Mouse (Mus musculus) megakaryocyte progenitor cell, adult 5-6 weeks (primary cell): Measurements from ENCODE around the gene Zfp850. TPM values are rescaled to one million over a fixed set of nuclear protein-coding genes. Genes with fewer than 3 reads are reported as not detected.
"Not testable (repeated sequence)": the region's sequence is repeated elsewhere in the genome, so short reads cannot be mapped to it uniquely, and the experiment has no call there.

ENCODE experiments used
- ATAC-seq: replicated peaks from 2 replicates; pipeline ENCODE4 v1.8.0; 2016; ENCODE audit warnings: mild to moderate bottlenecking, moderate TSS enrichment, inconsistent platforms; ENCODE audit not compliant: poor library complexity
- total RNA-seq, 2 experiments: library from RNA; stranded (forward) in 1 of 2; stranded (reverse) in 1 of 2; fragments of 157-497, 149-512 nt in 1 of 2; fragments of 200-1000 nt in 1 of 2; gene quantifications; 2 replicates each; pipeline versions ENCODE4 v1.2.3 to v1.2.4; 2015 to 2017

The Zfp850 gene
- total RNA-seq (2015) (6.0 and 7.8 TPM in 2 replicates), total RNA-seq (2017) (5.4 and 13.1 TPM in 2 replicates)

DNA sequence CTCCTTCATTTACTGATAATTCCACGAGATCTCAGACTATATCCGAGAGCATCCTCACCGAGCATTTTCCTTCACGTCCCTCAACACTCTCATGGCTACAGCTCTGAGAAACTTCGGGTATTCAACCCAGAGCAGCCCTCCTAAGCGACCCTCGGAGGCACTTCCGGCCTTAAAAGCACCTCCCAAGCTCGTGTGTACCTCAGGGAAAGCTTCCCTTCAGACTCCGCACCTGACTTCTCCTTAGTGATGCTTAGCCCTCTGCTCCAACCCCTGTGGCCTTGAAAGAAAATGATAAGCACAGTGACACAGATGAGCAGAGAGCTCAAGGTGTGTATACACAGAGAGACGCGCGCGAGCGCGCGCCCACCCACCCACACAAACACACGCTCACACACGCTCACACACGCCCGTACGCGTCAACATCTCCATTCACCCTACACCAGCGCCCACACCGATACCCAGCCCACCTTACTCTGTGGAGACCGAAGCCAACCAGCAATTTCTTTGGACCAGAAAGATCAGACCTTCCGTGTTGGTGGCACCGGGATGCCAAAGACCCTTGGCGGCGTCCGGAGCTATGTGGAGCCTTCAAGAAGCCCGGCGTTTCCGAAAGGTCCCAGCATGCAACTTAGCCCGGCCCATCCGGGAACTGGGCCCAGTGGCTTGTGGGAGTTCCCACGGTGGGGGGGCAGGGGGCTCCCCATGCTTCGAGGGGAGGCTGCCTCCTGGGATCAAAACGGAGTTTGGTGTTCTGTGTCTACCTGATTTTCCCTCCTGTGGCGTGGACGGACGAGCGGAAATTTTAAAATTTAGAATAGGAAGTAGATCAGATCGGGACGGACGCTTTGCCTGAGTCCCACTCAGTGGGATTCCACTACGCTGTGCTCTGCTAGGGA is at the start of gene Zfp850:
Gene Zfp850 (minus strand): TSS at position 567 of the 896 bp plus-strand sequence.
- ATAC-seq, result peak; percentile 95

DNA sequence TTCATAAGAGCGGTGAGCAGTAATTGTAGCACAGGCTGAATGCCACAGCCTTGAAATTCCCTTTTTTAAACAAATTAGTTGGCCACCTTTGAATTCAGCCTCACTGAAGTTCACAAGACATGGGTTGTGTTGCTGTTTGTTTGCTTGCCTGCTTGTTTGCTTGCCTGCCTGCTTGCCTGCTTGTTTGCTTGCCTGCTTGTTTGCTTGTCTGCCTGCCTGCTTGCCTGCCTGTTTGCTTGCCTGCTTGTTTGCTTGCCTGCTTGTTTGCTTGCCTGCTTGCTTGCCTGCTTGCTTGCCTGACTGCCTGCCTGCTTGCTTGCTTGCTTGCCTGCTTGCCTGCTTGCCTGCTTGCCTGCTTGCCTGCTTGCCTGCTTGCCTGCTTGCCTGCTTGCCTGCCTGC is 46.1 kb upstream of the Zfp850 start:
- ATAC-seq, result no peak

DNA sequence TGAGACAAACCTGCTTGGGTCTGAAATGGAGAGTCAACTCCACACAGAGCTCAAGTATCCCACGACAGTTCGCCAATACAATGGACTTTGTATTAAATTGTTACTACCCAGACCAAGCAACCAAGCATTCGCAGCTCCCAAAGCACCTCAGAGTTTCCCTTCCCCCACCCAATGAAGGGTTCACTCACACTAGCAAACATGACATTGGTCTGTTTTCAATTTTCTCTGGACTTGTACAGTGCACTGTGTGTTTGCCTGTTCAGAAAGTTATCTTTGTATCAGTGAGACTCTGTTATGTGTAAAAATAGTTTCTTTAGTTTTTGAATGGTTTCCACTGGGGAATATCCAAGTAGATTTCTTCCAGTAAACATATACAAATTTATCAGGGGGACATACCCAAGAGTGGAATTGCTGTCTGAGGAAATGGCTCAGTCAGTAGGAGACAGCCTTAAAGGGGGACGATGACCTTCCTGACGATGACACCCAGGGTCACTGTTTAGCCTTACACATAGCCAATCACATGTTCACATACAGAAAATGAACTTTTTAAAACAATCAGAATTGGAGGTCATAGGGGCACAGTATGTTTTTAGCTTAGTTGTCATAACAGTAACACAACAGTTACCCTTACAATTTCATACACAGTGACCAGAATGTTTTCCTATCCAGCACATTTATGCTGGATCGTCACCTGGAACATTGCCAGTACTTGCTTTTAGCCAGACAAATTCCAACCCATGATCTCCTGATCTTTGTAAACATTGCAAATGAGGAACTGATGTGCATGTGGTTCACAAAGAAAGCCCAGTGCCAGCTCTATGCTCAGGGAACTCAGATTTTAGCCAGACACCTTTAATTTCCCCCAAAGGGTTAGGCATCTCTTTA is 39.4 kb upstream of the Zfp850 start:
- no peak for ATAC-seq

DNA sequence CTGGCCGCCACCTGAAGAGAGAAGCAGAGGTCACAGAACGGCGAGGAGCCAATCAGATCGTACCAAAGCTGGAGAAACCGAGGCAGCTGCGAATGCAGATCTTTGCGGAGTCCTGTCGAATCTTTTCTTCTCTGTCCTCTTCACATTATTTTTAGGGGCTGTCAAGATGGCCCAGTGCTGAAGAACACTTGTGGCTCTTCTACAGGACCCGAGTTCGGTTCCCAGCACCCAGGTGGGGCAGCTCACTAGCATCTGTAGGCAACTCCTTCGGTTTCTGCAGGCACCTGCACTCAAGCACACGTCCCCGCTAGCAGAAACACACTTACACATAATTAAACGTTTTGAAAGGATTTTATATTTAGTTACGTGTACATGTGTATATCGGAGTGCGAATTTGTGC is 36.7 kb upstream of the Zfp850 start:
- no peak for ATAC-seq

DNA sequence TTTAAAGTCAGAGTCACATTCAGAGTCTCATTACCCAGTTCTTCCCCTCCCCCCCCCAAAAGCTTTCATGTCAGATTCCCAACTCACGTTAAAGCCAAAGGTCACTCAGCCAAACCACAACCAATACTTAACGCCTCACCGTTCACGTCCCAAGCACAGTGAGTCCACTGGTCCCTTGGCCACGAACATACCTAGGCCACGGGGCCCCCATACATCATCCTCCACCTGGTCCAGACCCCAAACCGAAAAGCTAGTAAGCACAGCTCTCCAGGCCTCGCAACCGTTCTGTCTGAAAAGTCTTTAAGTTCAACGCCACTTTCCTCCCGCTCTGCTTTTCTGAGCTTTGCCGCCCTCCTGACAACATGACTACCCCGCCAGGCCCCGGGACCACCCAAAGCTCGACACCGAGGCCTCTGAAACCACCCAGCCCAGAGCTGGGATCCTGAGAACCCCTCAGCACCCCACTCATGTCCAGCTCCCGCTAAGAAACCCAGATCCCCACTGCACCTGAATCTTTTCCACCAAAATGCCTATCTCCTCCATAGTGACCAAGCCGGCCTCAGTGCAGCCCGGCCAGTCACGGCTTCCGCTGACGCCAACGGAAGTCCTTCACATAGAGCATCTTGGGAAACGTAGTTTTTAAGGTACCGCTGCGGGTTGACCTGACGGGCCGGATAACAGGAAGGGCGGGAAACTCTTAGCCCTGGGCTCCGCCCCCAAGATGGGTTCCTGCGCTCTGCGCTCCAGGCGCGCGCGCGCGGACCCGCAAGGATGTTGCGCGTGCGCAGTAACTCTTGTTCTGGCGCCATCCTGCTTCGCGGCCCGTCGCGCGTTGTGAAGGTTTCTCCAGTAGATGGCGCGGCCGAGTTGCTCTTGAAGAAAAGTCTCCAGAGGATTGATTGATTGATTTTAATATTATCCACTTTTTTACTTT is 35.8 kb upstream of the Zfp850 start, which contains the start of gene Psmc4:
Gene Psmc4 (minus strand): TSS at position 626 of the 934 bp plus-strand sequence.
- peak; percentile 99 for ATAC-seq

DNA sequence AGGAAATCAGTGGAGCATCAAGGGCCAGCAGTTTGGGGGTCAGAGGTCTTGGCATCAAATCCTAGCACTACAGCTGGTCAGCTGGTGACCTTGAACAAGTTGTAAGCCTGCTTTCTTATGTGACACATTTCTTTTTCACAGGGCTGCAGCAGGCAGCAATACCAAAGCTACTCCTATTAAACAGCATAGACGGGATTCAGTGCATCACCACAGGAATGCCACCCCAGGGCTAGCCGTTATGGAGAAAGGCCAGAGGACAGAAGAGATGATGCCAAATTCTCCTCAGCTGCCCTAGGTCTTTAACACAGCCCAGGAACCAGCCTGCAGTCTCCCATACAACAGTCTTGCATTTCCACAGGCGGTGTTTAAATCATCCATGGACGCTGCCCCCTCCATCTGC is 30.6 kb upstream of the Zfp850 start:
- ATAC-seq, result no peak

DNA sequence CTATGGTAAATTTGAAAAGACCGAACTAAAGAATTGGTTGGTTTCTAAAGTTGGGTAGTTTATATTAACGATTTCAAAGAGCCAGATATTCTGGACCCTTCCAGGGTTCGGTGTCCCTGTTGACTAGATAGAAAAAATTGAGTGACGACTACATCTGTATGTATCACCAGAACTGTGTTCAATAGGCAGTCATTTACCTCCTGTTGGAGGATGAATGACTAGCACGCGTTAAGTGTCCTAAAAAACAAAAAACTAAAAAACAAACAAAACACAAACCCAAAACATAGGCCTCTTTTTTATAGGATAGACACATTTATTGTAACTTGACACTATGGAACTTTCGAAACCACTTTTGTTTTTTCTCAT is 513 bp upstream of the Zfp850 start:
- peak; percentile 32; the same call in 1 of the 2 replicates for ATAC-seq

DNA sequence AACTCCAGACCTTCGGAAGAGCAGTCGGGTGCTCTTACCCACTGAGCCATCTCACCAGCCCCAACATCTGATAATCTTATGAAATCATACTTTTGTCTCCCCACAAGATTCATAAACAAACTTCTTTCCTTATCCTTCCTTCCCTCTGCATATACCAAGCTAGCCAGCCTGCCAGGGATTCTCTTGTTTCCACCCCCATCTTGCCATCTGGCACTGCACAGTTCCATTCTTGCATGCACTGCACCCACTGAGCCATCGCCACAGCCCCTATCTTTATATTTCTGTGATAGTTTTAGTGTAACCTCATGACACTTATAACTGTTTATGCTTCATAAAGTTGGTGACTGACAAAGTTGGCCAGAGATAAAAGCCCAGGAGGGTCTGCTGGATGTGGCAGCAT is 3.6 kb downstream of the Zfp850 start:
- ATAC-seq, result no peak

DNA sequence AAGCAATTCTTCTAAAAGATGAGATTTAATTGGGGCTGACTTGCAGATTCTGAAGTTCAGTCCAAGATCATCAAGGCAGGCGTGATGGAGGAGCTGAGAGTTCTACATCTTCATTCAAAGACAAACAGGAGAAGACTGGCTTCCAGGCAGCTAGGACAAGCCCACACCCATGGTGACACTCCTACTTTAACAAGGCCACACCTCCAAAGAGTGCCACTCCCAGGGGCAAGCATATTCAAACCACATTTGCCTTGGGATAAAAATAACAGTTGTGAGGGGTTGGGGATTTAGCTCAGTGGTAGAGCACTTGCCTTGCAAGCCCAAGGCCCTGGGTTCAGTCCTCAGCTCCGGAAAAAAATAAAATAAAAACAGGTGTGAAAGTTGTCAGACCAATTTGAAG is 31.7 kb downstream of the Zfp850 start:
- no peak for ATAC-seq

DNA sequence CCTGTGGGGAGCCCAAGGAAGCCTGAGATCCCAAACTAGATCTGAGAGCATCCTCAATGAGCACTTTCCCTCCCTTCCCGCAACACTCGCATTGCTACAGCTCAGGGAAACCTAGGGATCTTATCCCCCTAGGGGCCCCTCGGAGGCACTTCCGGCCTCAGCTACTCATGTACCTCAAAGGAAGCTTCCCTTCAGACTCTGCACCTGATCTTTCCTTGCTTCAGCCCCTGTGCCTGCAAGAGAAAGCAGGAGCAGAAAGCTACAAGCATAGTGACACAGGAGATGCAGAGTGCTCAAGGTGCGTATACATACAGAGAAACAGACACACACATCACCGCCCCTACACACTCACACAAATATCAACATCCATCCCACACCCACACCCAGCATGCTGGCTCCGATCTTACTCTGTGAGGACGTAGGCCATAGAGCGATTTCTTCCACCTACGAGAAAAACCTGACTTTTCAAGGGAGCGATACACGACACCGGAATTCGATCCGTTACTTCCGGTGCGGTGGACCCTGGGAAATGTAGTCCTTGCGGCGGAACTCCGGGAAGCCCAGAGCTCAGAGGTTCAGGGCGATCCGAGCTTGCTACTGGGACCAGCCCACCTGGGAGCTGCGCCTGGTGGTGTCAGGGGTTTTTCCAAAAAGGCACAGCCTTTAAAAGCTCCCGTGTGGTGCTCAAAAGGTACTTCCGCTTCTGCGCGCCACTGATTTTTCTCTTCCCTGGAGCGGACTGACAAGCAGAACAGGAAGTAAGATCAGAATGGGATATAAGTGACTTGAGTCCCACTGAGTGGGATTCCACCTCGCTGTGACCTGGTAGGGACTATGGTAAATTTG is 35.0 kb downstream of the Zfp850 start, which contains the start of gene Zfp780b:
Gene Zfp780b (minus strand): TSS at position 489 of the 846 bp plus-strand sequence.
- peak; percentile 93 for ATAC-seq

DNA sequence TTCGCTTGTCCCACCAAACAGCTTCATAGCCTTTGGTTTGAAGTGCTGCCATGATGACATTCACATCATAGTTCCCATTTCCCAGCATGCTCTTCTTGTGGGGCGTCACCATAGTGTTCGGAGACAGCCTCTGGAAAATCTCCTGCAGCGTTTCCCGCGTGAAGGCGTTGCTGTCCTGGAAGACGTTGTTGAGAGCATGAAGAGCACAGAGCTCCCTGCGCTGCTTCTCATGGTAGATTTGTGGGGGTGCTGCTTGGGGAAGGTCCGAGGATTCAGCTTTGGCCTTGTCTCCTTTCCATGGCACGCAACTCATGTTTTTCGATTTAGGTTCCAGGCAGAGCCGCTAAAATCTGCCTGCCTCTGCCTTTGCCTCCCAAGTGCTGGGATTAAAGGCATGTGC is 64.5 kb downstream of the Zfp850 start:
- ATAC-seq, result not testable (repeated sequence)

DNA sequence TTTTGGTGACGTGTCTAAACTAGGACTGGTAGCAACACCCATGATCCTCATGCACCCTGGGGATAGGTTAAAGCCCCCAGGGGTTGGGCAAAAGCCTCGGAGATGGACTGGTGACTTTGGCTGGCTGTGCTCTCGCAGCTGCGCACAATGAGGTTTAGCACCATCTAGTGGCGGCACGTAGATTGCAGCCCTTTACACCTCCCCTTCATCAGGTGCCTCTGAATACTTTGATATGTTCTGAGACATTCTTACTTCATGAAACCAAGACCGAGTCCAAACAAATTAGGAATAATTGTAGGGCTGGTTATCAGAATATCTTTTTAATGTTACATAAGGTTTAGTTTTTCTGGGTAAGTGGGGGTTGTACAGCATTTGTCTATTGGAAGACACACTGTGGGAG is 72.0 kb downstream of the Zfp850 start:
- 0 out of 2 replicates have a peak, but pooled peaks have one; percentile 37 for ATAC-seq

Other genes starting within 250 kb of the Zfp850 start
- 6.1 and 6.3 TPM in 2 replicates for gene Zfp626, start 206.9 kb downstream of the Zfp850 start, total RNA-seq (2015)
- gene Zfp626, start 206.9 kb downstream of the Zfp850 start, total RNA-seq (2017), result 6.4 and 6.7 TPM in 2 replicates
- 4.9 and 5.8 TPM in 2 replicates for gene Zfp59, start 175.5 kb downstream of the Zfp850 start, total RNA-seq (2015)
- gene Zfp59, start 175.5 kb downstream of the Zfp850 start, total RNA-seq (2017), result 5.8 and 7.4 TPM in 2 replicates
- gene Zfp607a, start 156.6 kb downstream of the Zfp850 start, total RNA-seq (2015), result 6.5 and 7.9 TPM in 2 replicates
- 8.4 and 9.0 TPM in 2 replicates for gene Zfp607a, start 156.6 kb downstream of the Zfp850 start, total RNA-seq (2017)
- gene Zfp974, start 84.7 kb downstream of the Zfp850 start, total RNA-seq (2015), result 0.59 and 2.4 TPM in 2 replicates
- 0.58 and 3.3 TPM in 2 replicates for gene Zfp974, start 84.7 kb downstream of the Zfp850 start, total RNA-seq (2017)
- gene Zfp780b, start 34.9 kb downstream of the Zfp850 start, total RNA-seq (2015), result 12.9 and 17.9 TPM in 2 replicates
- 11.4 and 14.4 TPM in 2 replicates for gene Zfp780b, start 34.9 kb downstream of the Zfp850 start, total RNA-seq (2017)
- 151 and 170 TPM in 2 replicates for gene Psmc4, start 36.0 kb upstream of the Zfp850 start, total RNA-seq (2015)
- 142 and 166 TPM in 2 replicates for gene Psmc4, start 36.0 kb upstream of the Zfp850 start, total RNA-seq (2017)
- not detected in 2 replicates for gene Fcgbp, start 57.1 kb upstream of the Zfp850 start, total RNA-seq (2015)
- gene Fcgbp, start 57.1 kb upstream of the Zfp850 start, total RNA-seq (2017), result not detected in 2 replicates
- gene 9530053A07Rik, start 115.4 kb upstream of the Zfp850 start, total RNA-seq (2015), result not detected in 2 replicates
- not detected in 2 replicates for gene 9530053A07Rik, start 115.4 kb upstream of the Zfp850 start, total RNA-seq (2017)
- 164 and 172 TPM in 2 replicates for gene Fbl, start 155.6 kb upstream of the Zfp850 start, total RNA-seq (2015)
- 207 and 270 TPM in 2 replicates for gene Fbl, start 155.6 kb upstream of the Zfp850 start, total RNA-seq (2017)
- 1.2 and 2.1 TPM in 2 replicates for gene Dyrk1b, start 165.4 kb upstream of the Zfp850 start, total RNA-seq (2015)
- 1.1 and 1.2 TPM in 2 replicates for gene Dyrk1b, start 165.4 kb upstream of the Zfp850 start, total RNA-seq (2017)